ENCODE assay signal across 8 mouse cellular contexts in genomic region chr4:53439636-53440009, GRCm38 (mm10). TPM values are rescaled to one million over a fixed set of nuclear protein-coding genes. Genes with fewer than 3 reads are reported as not detected.
DNase-seq lines count a peak whose midpoint lies in the region; ATAC-seq and TF ChIP-seq lines count a peak whose summit lies in the region.

No protein-coding gene starts in this region.

- H3K4me1 ChIP-seq in embryonic facial prominence, embryonic 12.5 days: peaks cover 22% of the 10 kb centered on the region; the same call in 1 of the 2 replicates
- peaks cover 8% of the 10 kb centered on the region; the same call in 1 of the 2 replicates for H3K4me1 ChIP-seq in intestine, embryonic 15.5 days (replicated peaks)

- no peaks in the 10 kb centered on the region for H3K27me3 ChIP-seq in embryonic facial prominence, embryonic 12.5 days
- no peaks in the 10 kb centered on the region for H3K27me3 ChIP-seq in intestine, embryonic 15.5 days (replicated peaks)
- no peaks in the 10 kb centered on the region for H3K27me3 ChIP-seq in myocyte (ENCODE audit: control insufficient read depth, insufficient read depth, insufficient read length)

- peak overlapping the region; percentile 59 for H3ac ChIP-seq in myocyte (ENCODE audit: control insufficient read depth, insufficient read length)

- no peak for ATAC-seq in embryonic facial prominence, embryonic 12.5 days (ENCODE audit: insufficient number of reproducible peaks, insufficient read depth, low FRiP score, low TSS enrichment)
- peak; percentile 3; the same call in 1 of the 2 replicates for ATAC-seq in intestine, embryonic 15.5 days

- TF ChIP-seq CTCF in layer of hippocampus, adult 2 months (conservative IDR thresholded peaks at IDR 0.05): no peak

- peak overlapping the region; percentile 98 for H3K27ac ChIP-seq in layer of hippocampus, adult 2 months
- peak overlapping the region; percentile 81 for H3K27ac ChIP-seq in embryonic facial prominence, embryonic 12.5 days
- H3K27ac ChIP-seq in intestine, embryonic 15.5 days: peak overlapping the region; percentile 95

- WGBS in embryonic facial prominence, embryonic 12.5 days: 20% methylated on average over 9 of the region's 9 CpGs
- WGBS in intestine, embryonic 15.5 days: 13% methylated on average over 9 of the region's 9 CpGs

- H3K9ac ChIP-seq in embryonic facial prominence, embryonic 12.5 days: peak overlapping the region; percentile 74
- peak overlapping the region; percentile 85 for H3K9ac ChIP-seq in intestine, embryonic 15.5 days

- peaks cover 34% of the 10 kb centered on the region for H3K79me2 ChIP-seq in myocyte (ENCODE audit: control insufficient read depth, insufficient read depth)

- H3K4me3 ChIP-seq in layer of hippocampus, adult 2 months: peak overlapping the region; percentile 69
- peak overlapping the region; percentile 86 for H3K4me3 ChIP-seq in embryonic facial prominence, embryonic 12.5 days
- H3K4me3 ChIP-seq in intestine, embryonic 15.5 days (replicated peaks): peak overlapping the region; percentile 89
- peak overlapping the region; percentile 39 for H3K4me3 ChIP-seq in myocyte

- H3K4me2 ChIP-seq in embryonic facial prominence, embryonic 12.5 days (replicated peaks): peak overlapping the region; percentile 96
- peak overlapping the region; percentile 90 for H3K4me2 ChIP-seq in intestine, embryonic 15.5 days (replicated peaks)
- peak overlapping the region; percentile 75 for H3K4me2 ChIP-seq in myocyte (ENCODE audit: low read depth)

- DNase-seq in layer of hippocampus, adult 2 months (ENCODE audit: low spot score in 2 of 2): no peak
- no peak for DNase-seq in layer of hippocampus, adult 9-10 months (ENCODE audit: low spot score)
- DNase-seq in urinary bladder, postnatal 14 days (ENCODE audit: low spot score): no peak
- no peak for DNase-seq in kidney, postnatal 10 days
- DNase-seq in right cerebral cortex, adult 2 months (ENCODE audit: low spot score in 2 of 2): no peak

- H3K36me3 ChIP-seq in embryonic facial prominence, embryonic 12.5 days: no peaks in the 10 kb centered on the region
- no peaks in the 10 kb centered on the region for H3K36me3 ChIP-seq in intestine, embryonic 15.5 days
- no peaks in the 10 kb centered on the region for H3K36me3 ChIP-seq in myocyte (ENCODE audit: control insufficient read depth, insufficient read depth)

- no peak for TF ChIP-seq POLR2A in myocyte (IDR thresholded peaks at IDR 0.05; ENCODE audit: insufficient read length, low read depth)

- no peaks in the 10 kb centered on the region for H3K9me3 ChIP-seq in embryonic facial prominence, embryonic 12.5 days
- no peaks in the 10 kb centered on the region for H3K9me3 ChIP-seq in intestine, embryonic 15.5 days

TF ChIP-seq in myocyte, 11 proteins besides CTCF, POLR2A, EP300 and RAD21:
- TF ChIP-seq CEBPB (IDR thresholded peaks at IDR 0.05; ENCODE audit: insufficient read depth, poor library complexity, severe bottlenecking): no peak
- TF ChIP-seq TCF3 (IDR thresholded peaks at IDR 0.05; ENCODE audit: insufficient read length, low read depth): no peak
- TF ChIP-seq MYOD1 (IDR thresholded peaks at IDR 0.05; ENCODE audit: control insufficient read depth in 1 of 3, insufficient read length in 2 of 3, low read depth in 2 of 3): no peak
- TF ChIP-seq TCF12 (IDR thresholded peaks at IDR 0.05; ENCODE audit: insufficient read depth, poor library complexity, severe bottlenecking): no peak
- TF ChIP-seq E2F4 (IDR thresholded peaks at IDR 0.05; ENCODE audit: insufficient read depth): no peak
- TF ChIP-seq POLR2AphosphoS2 (IDR thresholded peaks at IDR 0.05; ENCODE audit: insufficient read length, low read depth): no peak
- no peak for TF ChIP-seq USF1 (IDR thresholded peaks at IDR 0.05; ENCODE audit: low read depth)
- TF ChIP-seq REST (IDR thresholded peaks at IDR 0.05; ENCODE audit: insufficient read depth, insufficient read length): no peak
- no peak for TF ChIP-seq MYOG (IDR thresholded peaks at IDR 0.05; ENCODE audit: control insufficient read depth in 1 of 3, insufficient read depth in 1 of 3, insufficient read length in 2 of 3, low read depth in 2 of 3)
- no peak for TF ChIP-seq SRF (IDR thresholded peaks at IDR 0.05; ENCODE audit: control insufficient read depth, insufficient read length, low read depth)
- TF ChIP-seq MAX (IDR thresholded peaks at IDR 0.05; ENCODE audit: low read depth): no peak

RNA-seq across cellular contexts. Expression of gene Slc44a1, which starts 0.6 kb away (rescaled TPM):
- 10 to 100 TPM; 75.0 to 78.4 TPM for total RNA-seq in layer of hippocampus, adult 2 months (2021)
- 35.4 and 37.0 TPM in 2 replicates for polyA plus RNA-seq in embryonic facial prominence, embryonic 12.5 days (2016; fragmentation: Nextera tagmentation; extraction: Ambion mirVana)
- polyA plus RNA-seq in intestine, embryonic 15.5 days (2015; fragmentation: Nextera tagmentation; extraction: Ambion mirVana): 51.6 and 56.3 TPM in 2 replicates
- polyA plus RNA-seq in myocyte (2012; fragmentation: generic; extraction: Trizol): 43.7 TPM

Comparison
In these comparisons a context has a peak if more than half of its experiments do, and no peak if none do; other contexts are left out.
1. H3K4me3 ChIP-seq: peak in every context shown above with its lines; median percentile 89 in intestine, embryonic 15.5 days; 86 in embryonic facial prominence, embryonic 12.5 days; 69 in layer of hippocampus, adult 2 months; 39 in myocyte.